10 mouse cellular contexts compared by ENCODE assay signal in genomic region chr3:80025795-80026194, GRCm38 (mm10).
"Had no signal": no experiment of that assay in that cellular context is flagged by ENCODE, and none has a peak within 500 bp of the region (broad histone marks: within the 10 kb centered on the region; RNA-seq: fewer than 3 reads in every experiment).

No protein-coding gene starts in this region.

- DNase-seq: kidney, adult 11 months; kidney, postnatal 14 days; kidney, postnatal 4 days; left cerebral cortex, postnatal 4 days; liver, postnatal 0 days; lung, postnatal 10 days; retina, postnatal 1 day; right cerebral cortex, postnatal 25 days; spleen, adult 18-20 months; thymus, postnatal 25 days had no signal
